Comparison of ENCODE assay signal across 9 mouse cellular contexts in the genomic region with DNA sequence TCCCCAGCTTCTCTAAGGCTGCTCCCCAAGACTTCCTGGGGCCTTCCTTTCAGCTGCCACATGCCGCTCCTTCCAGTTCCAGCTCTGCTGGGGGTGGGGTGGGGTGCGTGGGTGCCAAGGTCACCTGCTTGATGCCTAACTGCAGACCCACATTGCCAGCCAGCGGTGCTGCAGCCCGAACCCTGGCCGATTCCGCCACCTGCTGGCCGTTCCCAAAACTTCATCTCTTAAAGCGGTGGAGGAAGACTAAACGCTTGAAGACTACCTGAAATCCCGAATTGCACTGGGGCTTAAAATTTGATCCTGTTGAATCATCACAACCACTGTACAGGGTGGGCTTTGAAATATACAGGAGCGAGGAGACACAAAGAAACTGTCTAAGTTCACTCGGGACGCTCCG. TPM values are rescaled to one million over a fixed set of nuclear protein-coding genes. Genes with fewer than 3 reads are reported as not detected.
A peak's percentile ranks its signal among the peaks of the same experiment; 100 is the strongest.
DNase-seq lines count a peak whose midpoint lies in the region; ATAC-seq lines count a peak whose summit lies in the region.
"Had no signal": no experiment of that assay in that cellular context is flagged by ENCODE, and none has a peak within 500 bp of the region (broad histone marks: within the 10 kb centered on the region; RNA-seq: fewer than 3 reads in every experiment).

No protein-coding gene starts in this region.

- peak; percentile 55 for DNase-seq in T-cell, adult 2 months (ENCODE audit: low spot score)
- DNase-seq in cerebellum, postnatal 10 days: peak; percentile 94 to 96
- peak; percentile 76 to 84 for DNase-seq in frontal cortex, postnatal 14 days (ENCODE audit: low spot score in 2 of 2)
- DNase-seq in layer of hippocampus, postnatal 25 days (ENCODE audit: extremely low spot score in 1 of 2, low spot score in 1 of 2): peak; percentile 80 to 91
- DNase-seq in lung, postnatal 36 days: peak; percentile 85
- peak; percentile 84 for DNase-seq in right cerebral cortex, postnatal 25 days
- DNase-seq in urinary bladder, postnatal 36 days (ENCODE audit: low spot score in 2 of 2): peak; percentile 57 to 77

- H3K4me2 ChIP-seq in hindbrain, embryonic 12.5 days (replicated peaks): peak overlapping the region; percentile 42

- H3K4me3 ChIP-seq in hindbrain, embryonic 12.5 days: no peak overlapping the region
- H3K4me3 ChIP-seq: megakaryocyte, embryonic 14.5 days had no signal

- H3K27ac ChIP-seq in hindbrain, embryonic 12.5 days: no peak overlapping the region

- H3K36me3 ChIP-seq in hindbrain, embryonic 12.5 days: no peaks in the 10 kb centered on the region

- peaks cover 30% of the 10 kb centered on the region for H3K4me1 ChIP-seq in hindbrain, embryonic 12.5 days

- 2% methylated on average over 14 of the region's 14 CpGs for WGBS in hindbrain, embryonic 12.5 days

- H3K9ac ChIP-seq in hindbrain, embryonic 12.5 days: no peak overlapping the region

- ATAC-seq in hindbrain, embryonic 12.5 days (ENCODE audit: low FRiP score): no peak

- peaks cover 92% of the 10 kb centered on the region for H3K27me3 ChIP-seq in hindbrain, embryonic 12.5 days

- no peaks in the 10 kb centered on the region for H3K9me3 ChIP-seq in hindbrain, embryonic 12.5 days (replicated peaks)
- H3K9me3 ChIP-seq: megakaryocyte, embryonic 14.5 days had no signal

RNA-seq across cellular contexts. Expression of gene Ppp1r1b, which starts 3.0 kb away (rescaled TPM):
- 0.37 and 0.52 TPM in 2 replicates for polyA plus RNA-seq in hindbrain, embryonic 12.5 days (2016; fragmentation: Nextera tagmentation; extraction: Ambion mirVana)
- total RNA-seq in layer of hippocampus, postnatal 25 days (2021): 10 to 100 TPM; 45.4 to 49.9 TPM

RNA-seq across cellular contexts. Expression of gene Stard3, which starts 12.9 kb away (rescaled TPM):
- 49.0 and 50.0 TPM in 2 replicates for polyA plus RNA-seq in hindbrain, embryonic 12.5 days (2016; fragmentation: Nextera tagmentation; extraction: Ambion mirVana)
- total RNA-seq in layer of hippocampus, postnatal 25 days (2021): 10 to 100 TPM; 31.5 to 34.3 TPM

RNA-seq across cellular contexts. Expression of gene Neurod2, which starts 15.8 kb away (rescaled TPM):
- polyA plus RNA-seq in hindbrain, embryonic 12.5 days (2016; fragmentation: Nextera tagmentation; extraction: Ambion mirVana): 7.2 and 10.2 TPM in 2 replicates
- 100 to 1,000 TPM; 139 to 148 TPM for total RNA-seq in layer of hippocampus, postnatal 25 days (2021)

RNA-seq across cellular contexts. Expression of gene Tcap, which starts 38.4 kb away (rescaled TPM):
- 0.31 and 1.7 TPM in 2 replicates for polyA plus RNA-seq in hindbrain, embryonic 12.5 days (2016; fragmentation: Nextera tagmentation; extraction: Ambion mirVana)
- total RNA-seq in layer of hippocampus, postnatal 25 days (2021): under 1 TPM; 0.66 to 0.76 TPM

RNA-seq across cellular contexts. Expression of gene Pnmt, which starts 41.0 kb away (rescaled TPM):
- polyA plus RNA-seq in hindbrain, embryonic 12.5 days (2016; fragmentation: Nextera tagmentation; extraction: Ambion mirVana): 1.0 and 1.1 TPM in 2 replicates
- total RNA-seq in layer of hippocampus, postnatal 25 days (2021): not detected
